ENCODE assay signal across 28 mouse cellular contexts in the genomic region with DNA sequence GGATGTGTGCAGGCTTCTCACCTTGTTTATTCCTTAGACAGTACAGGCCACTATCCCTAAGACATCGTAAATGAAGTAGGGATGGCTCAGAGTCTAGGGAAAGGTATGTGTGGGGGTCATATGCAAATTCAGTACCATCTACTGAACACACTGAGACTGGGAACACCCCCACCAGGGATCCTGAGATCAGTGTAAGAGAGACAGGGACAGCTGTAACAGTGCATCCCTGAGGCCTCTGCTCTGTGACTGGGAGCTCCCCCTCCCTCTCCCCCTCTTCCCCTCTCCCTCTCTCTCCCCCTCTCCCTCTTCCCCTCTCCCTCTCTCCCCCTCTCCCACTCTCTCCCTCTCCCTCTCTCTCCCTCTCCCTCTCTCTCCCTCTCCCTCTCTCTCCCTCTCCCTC. TPM values are rescaled to one million over a fixed set of nuclear protein-coding genes. Genes with fewer than 3 reads are reported as not detected.
DNase-seq lines count a peak whose midpoint lies in the region; ATAC-seq and TF ChIP-seq lines count a peak whose summit lies in the region.
"Had no signal": no experiment of that assay in that cellular context is flagged by ENCODE, and none has a peak within 500 bp of the region (broad histone marks: within the 10 kb centered on the region; RNA-seq: fewer than 3 reads in every experiment).

No protein-coding gene starts in this region.

- no peak overlapping the region for H3K27ac ChIP-seq in kidney, embryonic 16.5 days (ENCODE audit: low read length)
- 0 out of 2 replicates have a peak overlapping the region, but pooled peaks have one; percentile 1 for H3K27ac ChIP-seq in embryonic facial prominence, embryonic 11.5 days (replicated peaks; ENCODE audit: low read depth, low read length)
- no peak overlapping the region for H3K27ac ChIP-seq in limb, embryonic 14.5 days (replicated peaks; ENCODE audit: low read depth, low read length)
- H3K27ac ChIP-seq: forebrain, embryonic 10.5 days; forebrain, embryonic 15.5 days; gastrocnemius, adult 2 months; heart, embryonic 13.5 days; hindbrain, postnatal 0 days; intestine, embryonic 15.5 days; kidney, postnatal 0 days; liver, embryonic 12.5 days; neural tube, embryonic 12.5 days; stomach, embryonic 15.5 days had no signal

- H3K9me3 ChIP-seq in kidney, embryonic 16.5 days (ENCODE audit: low read length) = no peaks in the 10 kb centered on the region
- H3K9me3 ChIP-seq in embryonic facial prominence, embryonic 11.5 days (replicated peaks; ENCODE audit: control insufficient read depth, low read length) = no peaks in the 10 kb centered on the region
- no peaks in the 10 kb centered on the region for H3K9me3 ChIP-seq in limb, embryonic 14.5 days (ENCODE audit: control insufficient read depth, low read length)
- H3K9me3 ChIP-seq: forebrain, embryonic 10.5 days; forebrain, embryonic 15.5 days; heart, embryonic 13.5 days; intestine, embryonic 15.5 days; liver, embryonic 12.5 days; neural tube, embryonic 12.5 days; stomach, embryonic 15.5 days had no signal

- WGBS in kidney, embryonic 16.5 days = 58% methylated on average over 1 of the region's 1 CpGs
- WGBS in embryonic facial prominence, embryonic 11.5 days = 60% methylated on average over 1 of the region's 1 CpGs
- WGBS in limb, embryonic 14.5 days = 74% methylated on average over 1 of the region's 1 CpGs

- H3K36me3 ChIP-seq in kidney, embryonic 16.5 days (ENCODE audit: insufficient read depth, low read length) = no peaks in the 10 kb centered on the region
- no peaks in the 10 kb centered on the region for H3K36me3 ChIP-seq in embryonic facial prominence, embryonic 11.5 days (replicated peaks; ENCODE audit: control insufficient read depth, insufficient read depth, low read depth, low read length)
- no peaks in the 10 kb centered on the region for H3K36me3 ChIP-seq in limb, embryonic 14.5 days (ENCODE audit: control insufficient read depth, insufficient read depth, low read length)
- H3K36me3 ChIP-seq: forebrain, embryonic 10.5 days; forebrain, embryonic 15.5 days; heart, embryonic 13.5 days; intestine, embryonic 15.5 days; liver, embryonic 12.5 days; neural tube, embryonic 12.5 days; stomach, embryonic 15.5 days had no signal

- intact Hi-C loops in heart, postnatal 14 days (cut with DNase I) = no loop called here

- no peak overlapping the region for H3K4me2 ChIP-seq in kidney, embryonic 16.5 days (replicated peaks; ENCODE audit: low read depth, low read length)
- H3K4me2 ChIP-seq in embryonic facial prominence, embryonic 11.5 days (ENCODE audit: low read depth, low read length) = no peak overlapping the region
- H3K4me2 ChIP-seq in limb, embryonic 14.5 days (replicated peaks; ENCODE audit: low read depth, low read length, severe bottlenecking) = no peak overlapping the region
- H3K4me2 ChIP-seq: forebrain, embryonic 15.5 days; heart, embryonic 13.5 days; intestine, embryonic 15.5 days; liver, embryonic 12.5 days; midbrain, embryonic 11.5 days; neural tube, embryonic 12.5 days; stomach, embryonic 15.5 days had no signal

- H3K4me3 ChIP-seq in kidney, embryonic 16.5 days (ENCODE audit: low read length) = no peak overlapping the region
- H3K4me3 ChIP-seq in embryonic facial prominence, embryonic 11.5 days (ENCODE audit: low read depth, low read length) = no peak overlapping the region
- no peak overlapping the region for H3K4me3 ChIP-seq in limb, embryonic 14.5 days (replicated peaks; ENCODE audit: low read length)
- H3K4me3 ChIP-seq: forebrain, embryonic 10.5 days; forebrain, embryonic 15.5 days; gastrocnemius, adult 2 months; heart, embryonic 13.5 days; intestine, embryonic 15.5 days; liver, embryonic 12.5 days; neural tube, embryonic 12.5 days; stomach, embryonic 15.5 days had no signal

- H3K4me1 ChIP-seq in kidney, embryonic 16.5 days (ENCODE audit: insufficient read depth, low read length) = peaks cover 5% of the 10 kb centered on the region; the same call in 1 of the 2 replicates
- no peaks in the 10 kb centered on the region for H3K4me1 ChIP-seq in embryonic facial prominence, embryonic 11.5 days (ENCODE audit: control insufficient read depth, insufficient read depth, low read length)
- peaks cover 3% of the 10 kb centered on the region; the same call in 1 of the 2 replicates for H3K4me1 ChIP-seq in limb, embryonic 14.5 days (ENCODE audit: control insufficient read depth, insufficient read depth, low read length)
- H3K4me1 ChIP-seq: forebrain, embryonic 15.5 days; heart, embryonic 13.5 days; intestine, embryonic 15.5 days; liver, embryonic 12.5 days; neural tube, embryonic 12.5 days; stomach, embryonic 15.5 days had no signal

- no peak for TF ChIP-seq POLR2A in limb, embryonic 14.5 days (IDR thresholded peaks at IDR 0.05; ENCODE audit: borderline replicate concordance, extremely low read depth, insufficient read depth, insufficient read length)

- H3K9ac ChIP-seq in kidney, embryonic 16.5 days (replicated peaks; ENCODE audit: low read length) = no peak overlapping the region
- H3K9ac ChIP-seq in embryonic facial prominence, embryonic 11.5 days (replicated peaks; ENCODE audit: low read length) = no peak overlapping the region
- H3K9ac ChIP-seq in limb, embryonic 14.5 days (ENCODE audit: low read depth, low read length, severe bottlenecking) = no peak overlapping the region
- H3K9ac ChIP-seq: forebrain, embryonic 15.5 days; intestine, embryonic 15.5 days; liver, embryonic 12.5 days; liver, postnatal 0 days; neural tube, embryonic 12.5 days; stomach, embryonic 15.5 days had no signal

- no peaks in the 10 kb centered on the region for H3K27me3 ChIP-seq in kidney, embryonic 16.5 days (ENCODE audit: insufficient read depth, low read length)
- H3K27me3 ChIP-seq in embryonic facial prominence, embryonic 11.5 days (ENCODE audit: control insufficient read depth, insufficient read depth, low read length) = no peaks in the 10 kb centered on the region
- no peaks in the 10 kb centered on the region for H3K27me3 ChIP-seq in limb, embryonic 14.5 days (ENCODE audit: control insufficient read depth, insufficient read depth, low read length)
- H3K27me3 ChIP-seq: forebrain, embryonic 15.5 days; heart, embryonic 13.5 days; intestine, embryonic 15.5 days; neural tube, embryonic 12.5 days; Patski; stomach, embryonic 15.5 days had no signal

- ATAC-seq in kidney, embryonic 16.5 days (ENCODE audit: low FRiP score, low TSS enrichment) = peak; percentile 59; the same call in 1 of the 2 replicates
- no peak; the same call in 1 of the 2 replicates for ATAC-seq in embryonic facial prominence, embryonic 11.5 days (replicated peaks; ENCODE audit: insufficient number of reproducible peaks, low FRiP score, low TSS enrichment, low read depth)
- ATAC-seq in limb, embryonic 14.5 days (ENCODE audit: low FRiP score, low read depth) = peak; percentile 63
- ATAC-seq: forebrain, embryonic 15.5 days; hindbrain, postnatal 0 days; intestine, embryonic 15.5 days; liver, embryonic 12.5 days; liver, postnatal 0 days; midbrain, embryonic 16.5 days; Patski had no signal

- no peak for DNase-seq in kidney, postnatal 25 days
- DNase-seq in embryonic facial prominence, embryonic 11.5 days (ENCODE audit: low spot score) = no peak
- DNase-seq in limb, embryonic 14.5 days (ENCODE audit: low spot score) = peak; percentile 26
- DNase-seq in right cerebral cortex, postnatal 14 days = no peak
- DNase-seq in frontal cortex, adult 2 months (ENCODE audit: extremely low spot score in 1 of 2, low spot score in 1 of 2) = no peak
- no peak for DNase-seq in heart, postnatal 14 days
- DNase-seq: adrenal gland, postnatal 14 days; cerebellum, adult 18-20 months; cerebellum, postnatal 10 days; gastrocnemius, adult 2 months; heart, postnatal 10 days; kidney, adult 2 months; layer of hippocampus, postnatal 36 days; liver, postnatal 0 days; lung, postnatal 36 days had no signal

RNA-seq across cellular contexts. Expression of gene Dgkd, which starts 16.6 kb away (rescaled TPM):
- 33.8 and 35.3 TPM in 2 replicates for polyA plus RNA-seq in kidney, embryonic 16.5 days (2015; fragmentation: Nextera tagmentation; extraction: Ambion mirVana)
- 30.6 and 33.5 TPM in 2 replicates for polyA plus RNA-seq in embryonic facial prominence, embryonic 11.5 days (2014; fragmentation: Nextera tagmentation; extraction: Ambion mirVana)
- polyA plus RNA-seq in limb, embryonic 14.5 days (2012; rRNA removed) = 35.5 and 38.7 TPM in 2 replicates
- polyA plus RNA-seq in limb, embryonic 14.5 days (2014; fragmentation: Nextera tagmentation; extraction: Ambion mirVana) = 26.7 and 30.2 TPM in 2 replicates
- 57.6 and 73.7 TPM in 2 replicates for polyA plus RNA-seq in frontal cortex, adult 2 months (2012; rRNA removed)
- total RNA-seq in heart, postnatal 14 days (2021) = 10 to 100 TPM; 56.9 to 63.9 TPM

RNA-seq across cellular contexts. Expression of gene Sag, which starts 33.0 kb away (rescaled TPM):
- 1.3 and 2.0 TPM in 2 replicates for polyA plus RNA-seq in kidney, embryonic 16.5 days (2015; fragmentation: Nextera tagmentation; extraction: Ambion mirVana)
- 2.0 and 2.3 TPM in 2 replicates for polyA plus RNA-seq in embryonic facial prominence, embryonic 11.5 days (2014; fragmentation: Nextera tagmentation; extraction: Ambion mirVana)
- 1.0 and 1.6 TPM in 2 replicates for polyA plus RNA-seq in limb, embryonic 14.5 days (2012; rRNA removed)
- 2.1 and 2.7 TPM in 2 replicates for polyA plus RNA-seq in limb, embryonic 14.5 days (2014; fragmentation: Nextera tagmentation; extraction: Ambion mirVana)
- 3.6 and 4.5 TPM in 2 replicates for polyA plus RNA-seq in frontal cortex, adult 2 months (2012; rRNA removed)
- under 1 TPM; 0.29 to 0.43 TPM for total RNA-seq in heart, postnatal 14 days (2021)
